Mouse (Mus musculus) hematopoietic stem cell, adult 5-6 weeks (primary cell): Measurements from ENCODE around the gene Coasy. TPM values are rescaled to one million over a fixed set of nuclear protein-coding genes. Genes with fewer than 3 reads are reported as not detected.

ENCODE experiments used
- ATAC-seq, 2 experiments: fragments of 125-278 bp in 1 of 2; replicated peaks in 1 of 2; 2 replicates each; pipeline ENCODE4 v1.8.0; 2016 to 2017; ENCODE audit warnings: inconsistent platforms in 2 of 2, mild to moderate bottlenecking in 2 of 2, moderate number of reproducible peaks in 2 of 2, low read depth in 1 of 2, moderate TSS enrichment in 1 of 2; ENCODE audit not compliant: low FRiP score in 2 of 2, poor library complexity in 2 of 2, severe bottlenecking in 2 of 2, insufficient read depth in 1 of 2, low TSS enrichment in 1 of 2
- total RNA-seq: library from RNA; stranded (forward); fragments of 172-1452, 232-1000 nt; gene quantifications from 2 replicates; pipeline ENCODE4 v1.2.3, GENCODE M21; 2017

Coasy gene
- total RNA-seq: 20.0 and 21.7 TPM in 2 replicates

GRCm38 (mm10) chr11:101082208-101083082, at the start of gene Coasy:
TSS of gene Coasy (plus strand) at chr11:101082565.
- peak; percentile 61 to 70 for ATAC-seq

DNA sequence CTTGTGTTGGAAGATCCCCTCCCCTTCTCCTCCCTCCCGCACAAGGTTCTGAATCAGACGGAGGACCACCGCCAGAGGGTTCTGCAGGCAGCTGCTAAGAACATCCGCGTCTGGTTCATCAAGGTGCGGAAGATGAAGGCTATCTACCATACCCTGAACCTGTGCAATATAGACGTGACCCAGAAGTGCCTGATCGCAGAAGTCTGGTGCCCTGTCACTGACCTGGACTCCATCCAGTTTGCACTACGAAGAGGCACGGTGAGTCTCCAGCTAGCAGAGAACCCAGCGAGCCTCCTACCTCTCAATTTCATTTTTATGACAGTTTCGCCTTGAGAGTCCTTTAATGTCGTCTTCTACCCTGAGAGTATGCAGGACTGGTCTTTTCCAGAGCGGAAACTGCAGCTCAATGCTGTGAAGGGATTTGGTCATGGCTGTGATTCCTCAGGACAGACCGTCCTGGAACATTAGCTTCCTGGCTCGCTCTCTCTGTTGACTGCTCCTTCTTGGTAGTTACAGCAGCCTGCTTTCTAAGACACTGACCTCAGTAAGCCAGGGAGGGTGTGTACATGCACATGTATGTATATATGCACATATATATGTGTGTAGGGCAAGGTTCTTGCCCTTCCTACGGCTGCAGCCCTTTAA, 48.4 kb upstream of the Coasy start:
- ATAC-seq: no peak

GRCm38 (mm10) chr11:101034614-101035327, 47.6 kb upstream of the Coasy start:
- ATAC-seq: no peak

GRCm38 (mm10) chr11:101035328-101035695, 47.1 kb upstream of the Coasy start:
- ATAC-seq: no peak

DNA sequence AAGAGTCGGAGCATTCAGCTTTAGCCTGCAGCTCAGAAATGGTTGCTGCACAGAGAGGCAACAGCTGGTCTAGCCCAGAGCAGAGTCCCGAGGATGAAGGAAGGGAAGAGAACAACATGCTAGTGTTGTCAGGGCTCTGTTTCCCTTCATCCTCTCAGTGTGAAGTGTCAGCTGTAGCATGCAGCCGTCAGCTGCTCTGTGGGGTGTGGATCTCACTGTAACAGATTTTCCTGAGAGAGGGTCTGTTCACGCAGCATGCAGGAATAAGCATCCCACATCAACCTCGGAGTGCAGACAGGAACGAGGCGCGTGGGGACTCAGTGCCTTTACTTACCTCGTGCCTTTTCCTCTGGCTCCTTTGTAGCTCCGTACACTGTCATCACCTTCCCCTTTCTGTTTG, 44.6 kb upstream of the Coasy start:
- no peak for ATAC-seq

DNA sequence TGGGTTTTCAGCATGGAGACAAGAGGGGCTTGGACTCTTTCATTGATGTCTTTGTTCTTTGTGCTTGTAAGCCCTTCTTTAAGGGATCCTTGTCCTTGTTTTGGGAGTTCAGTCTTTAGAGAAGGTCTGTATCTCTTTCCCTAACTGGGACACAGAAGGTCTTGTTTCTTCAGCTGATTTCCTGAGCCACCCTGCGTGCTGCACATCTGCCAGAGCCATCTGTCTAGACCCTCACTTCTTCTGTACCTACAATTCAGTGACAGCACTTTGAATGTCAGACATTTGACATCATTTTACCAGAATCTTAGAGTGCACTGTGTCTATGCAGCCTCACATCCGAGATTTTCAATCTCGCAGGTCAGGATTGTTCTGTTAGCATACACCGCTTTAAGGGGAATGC, 36.5 kb upstream of the Coasy start:
- no peak for ATAC-seq

- ATAC-seq: no peak
Observed at GRCm38 (mm10) chr11:101046440-101046839, 35.9 kb upstream of the Coasy start.

DNA sequence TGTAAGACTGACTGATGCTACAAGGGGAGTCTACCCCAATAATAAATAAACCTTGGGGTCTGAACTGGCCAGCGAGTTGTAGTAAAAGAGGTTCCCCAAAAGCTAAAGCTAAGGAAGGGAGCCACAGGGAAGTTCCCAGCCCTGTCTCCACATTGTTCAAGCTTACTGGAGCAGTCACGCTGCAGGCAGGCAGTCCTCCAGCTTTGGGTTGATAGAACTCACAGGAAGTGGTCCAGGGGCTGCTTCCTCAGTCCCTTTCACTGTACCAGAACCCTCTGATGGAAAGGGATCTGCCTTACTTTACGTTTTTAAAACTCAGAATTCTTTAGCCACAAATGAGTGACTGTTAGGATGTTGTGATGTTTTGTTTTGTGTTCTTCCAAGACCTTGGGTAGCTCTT, 34.9 kb upstream of the Coasy start:
- no peak for ATAC-seq

GRCm38 (mm10) chr11:101050359-101050758, 32.0 kb upstream of the Coasy start:
- no peak for ATAC-seq

DNA sequence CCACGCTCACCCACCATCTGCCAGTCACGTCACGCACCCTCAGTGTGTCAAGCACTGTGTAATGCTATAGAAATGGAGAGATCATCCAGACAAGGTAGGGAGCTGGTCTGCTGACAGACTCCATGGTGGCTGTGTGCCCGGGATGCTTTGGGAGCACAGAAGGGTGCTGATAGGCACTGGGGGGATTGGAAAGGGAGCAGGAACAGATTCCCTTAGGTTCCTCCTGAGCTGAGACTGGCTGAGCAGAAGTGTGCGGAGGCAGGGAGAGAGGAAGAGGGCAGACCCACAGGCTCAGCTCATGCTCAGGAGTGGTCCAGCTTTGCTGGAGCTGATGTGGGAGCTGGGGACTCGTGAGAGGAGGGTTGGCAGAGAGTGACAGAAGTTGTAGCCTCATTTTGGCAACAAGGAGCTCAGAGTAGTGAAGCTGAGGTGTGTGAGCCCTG, 31.3 kb upstream of the Coasy start:
- ATAC-seq: no peak

DNA sequence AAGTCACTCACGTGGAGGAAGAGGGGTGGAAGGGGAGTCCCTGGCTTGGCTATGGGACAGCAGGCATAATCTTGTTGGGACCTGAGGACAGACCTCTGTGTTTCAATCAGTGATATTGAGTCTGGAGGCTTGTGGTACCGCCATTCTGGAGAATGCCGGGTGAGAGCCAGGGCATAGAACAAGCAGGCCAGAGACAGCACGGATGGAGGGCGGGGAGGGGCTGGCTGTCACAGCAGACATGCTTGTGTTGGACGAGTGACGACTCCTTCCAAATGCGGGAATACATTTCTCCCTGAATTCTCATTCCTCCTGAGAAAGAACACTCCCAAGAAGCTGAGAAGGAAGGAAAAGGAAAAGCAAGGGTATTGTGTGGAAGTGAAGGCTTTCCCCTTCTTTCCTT, 30.7 kb upstream of the Coasy start:
- ATAC-seq: no peak

DNA sequence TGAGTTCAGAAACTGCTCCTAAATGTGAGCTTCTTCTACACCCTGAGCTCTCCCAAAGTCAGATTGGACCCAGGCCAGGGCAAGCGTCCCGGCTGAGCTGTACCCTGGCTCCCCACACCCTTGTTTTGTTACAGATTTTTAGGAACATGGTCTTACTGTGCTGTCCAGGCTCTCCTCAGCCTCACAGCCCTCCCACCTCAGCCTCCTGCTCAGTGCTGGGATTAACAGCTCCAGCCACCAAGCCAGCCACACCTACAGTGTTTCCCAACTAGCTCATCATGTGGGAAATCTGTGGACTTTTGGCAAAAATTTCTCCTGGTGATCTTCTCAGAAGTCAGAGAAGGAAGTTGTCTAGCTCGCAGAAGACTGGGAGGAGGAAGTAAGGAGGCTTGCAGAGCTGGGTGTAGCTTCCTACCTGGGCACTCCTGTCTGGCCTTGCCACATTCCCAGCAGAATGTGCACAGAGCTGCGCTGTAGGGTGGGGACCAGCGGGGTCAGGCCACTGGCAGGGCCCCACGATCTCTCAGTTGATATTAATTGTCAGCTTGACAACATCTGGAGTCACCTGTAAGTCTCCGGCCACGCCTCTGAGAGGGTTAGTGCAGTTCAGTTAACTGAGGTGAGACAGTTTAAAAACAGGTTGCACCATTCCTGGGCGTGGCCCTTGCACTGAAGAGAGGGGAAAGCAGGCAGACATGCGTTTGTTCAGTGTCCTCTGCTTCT, 29.5 kb upstream of the Coasy start:
- ATAC-seq: no peak; a peak in 1 of 4 replicates

- no peak for ATAC-seq
Observed at GRCm38 (mm10) chr11:101053974-101054373, 28.4 kb upstream of the Coasy start.

- no peak for ATAC-seq
Observed at GRCm38 (mm10) chr11:101055418-101055817, 26.9 kb upstream of the Coasy start.

GRCm38 (mm10) chr11:101056885-101057284, 25.5 kb upstream of the Coasy start:
- ATAC-seq: no peak

DNA sequence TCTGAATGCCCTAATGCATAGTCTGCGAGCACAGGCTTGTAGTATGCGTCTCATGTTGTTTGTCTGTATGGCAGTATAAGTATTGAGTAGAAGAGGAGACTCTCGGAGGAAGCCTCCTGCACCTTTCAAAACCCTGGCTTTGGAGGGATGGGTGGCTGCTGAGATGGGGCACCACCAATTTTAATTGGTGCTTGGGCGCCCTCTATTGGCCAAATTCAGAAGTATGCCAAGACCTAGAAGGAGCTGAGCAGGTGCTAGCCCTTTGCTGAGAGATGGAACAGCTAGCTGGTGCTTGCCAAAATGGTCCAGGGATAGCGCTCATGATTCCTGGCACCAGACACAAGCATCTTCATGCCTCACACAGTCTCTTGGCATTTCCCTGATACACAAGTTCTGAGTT, 24.5 kb upstream of the Coasy start:
- ATAC-seq: peak; percentile 30 to 65; a peak in 3 of 4 replicates

DNA sequence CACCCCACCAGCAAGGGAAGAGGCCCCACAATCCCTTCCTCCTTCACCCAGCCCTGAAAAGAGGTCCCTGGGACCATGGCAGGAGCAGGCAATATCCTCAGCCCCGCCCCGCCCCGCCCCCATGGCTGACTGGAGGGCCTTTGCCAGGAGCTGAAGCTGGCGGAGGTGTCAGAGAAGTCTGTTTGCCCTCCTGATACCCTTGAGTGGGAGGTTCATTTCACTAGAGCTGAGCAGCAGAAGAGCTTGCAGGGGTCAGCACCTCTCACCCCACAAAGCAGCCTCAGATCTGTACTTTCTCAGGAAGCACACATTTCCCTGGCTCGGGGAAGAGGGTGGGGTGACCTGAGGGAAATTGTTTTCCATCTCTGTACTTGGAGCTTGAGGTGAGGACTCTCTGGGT, 23.6 kb upstream of the Coasy start:
- no peak for ATAC-seq
